Mouse (Mus musculus): ENCODE measurements around the gene Spink8.
A peak's percentile ranks its signal among the peaks of the same experiment; 100 is the strongest.

Gene Spink8

GRCm38 (mm10) chr9:109870983-109871572 is 59.0 kb downstream of the Spink8 start:
- DNase-seq (ENCODE audit: low spot score), result no peak

GRCm38 (mm10) chr9:109874797-109875691 is 63.0 kb downstream of the Spink8 start, which contains the start of gene Cdc25a:
TSS of gene Cdc25a (plus strand) at chr9:109875579.
- DNase-seq (ENCODE audit: low spot score), result peak; percentile 99

DNA sequence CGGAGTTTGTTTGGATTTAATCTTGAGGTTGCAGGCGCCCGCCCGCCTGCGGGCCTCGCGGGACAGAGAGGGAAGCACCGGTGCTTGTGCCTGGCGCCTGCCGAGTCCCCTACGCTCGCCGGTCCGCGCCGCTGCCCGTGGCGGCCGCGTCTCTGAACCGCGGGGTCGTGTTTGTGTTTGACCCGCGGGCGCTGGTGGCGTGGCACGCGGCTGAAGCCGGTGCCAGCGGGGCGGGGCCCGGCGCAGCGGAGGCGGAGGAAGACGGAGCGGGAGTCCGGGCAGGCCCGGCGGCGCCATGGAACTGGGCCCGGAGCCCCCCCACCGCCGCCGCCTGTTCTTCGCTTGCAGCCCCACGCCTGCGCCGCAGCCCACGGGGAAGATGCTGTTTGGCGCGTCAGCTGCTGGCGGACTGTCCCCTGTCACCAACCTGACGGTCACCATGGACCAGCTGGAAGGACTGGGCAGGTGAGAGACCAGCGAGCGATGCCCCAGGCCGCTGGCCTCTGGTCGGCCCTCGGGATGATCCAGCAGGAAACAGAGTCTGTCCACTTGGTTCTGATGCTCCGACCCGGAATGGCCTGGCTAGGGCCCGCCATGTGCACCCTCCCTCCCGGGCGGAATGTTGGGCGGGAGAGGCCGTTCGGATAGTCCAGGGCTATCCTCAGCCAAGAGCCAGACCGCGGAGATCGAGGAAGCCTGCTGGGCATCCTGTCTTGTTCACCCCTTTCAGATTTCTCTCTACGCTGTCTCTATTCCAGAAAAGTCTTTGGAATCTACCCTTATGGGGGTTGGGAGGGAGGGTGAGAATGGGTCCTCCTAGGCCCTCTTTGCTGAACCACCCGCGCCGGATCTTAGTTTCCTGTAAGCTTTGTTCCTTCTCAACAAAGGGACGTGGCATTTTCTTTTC is 63.9 kb downstream of the Spink8 start:
- DNase-seq (ENCODE audit: low spot score), result peak; percentile 43
